Mouse (Mus musculus): ENCODE results near the gene Ino80d. TPM values are rescaled to one million over a fixed set of nuclear protein-coding genes. Genes with fewer than 3 reads are reported as not detected.

The Ino80d gene
- polyA plus RNA-seq, 1 experiment, result 14.7 TPM

DNA sequence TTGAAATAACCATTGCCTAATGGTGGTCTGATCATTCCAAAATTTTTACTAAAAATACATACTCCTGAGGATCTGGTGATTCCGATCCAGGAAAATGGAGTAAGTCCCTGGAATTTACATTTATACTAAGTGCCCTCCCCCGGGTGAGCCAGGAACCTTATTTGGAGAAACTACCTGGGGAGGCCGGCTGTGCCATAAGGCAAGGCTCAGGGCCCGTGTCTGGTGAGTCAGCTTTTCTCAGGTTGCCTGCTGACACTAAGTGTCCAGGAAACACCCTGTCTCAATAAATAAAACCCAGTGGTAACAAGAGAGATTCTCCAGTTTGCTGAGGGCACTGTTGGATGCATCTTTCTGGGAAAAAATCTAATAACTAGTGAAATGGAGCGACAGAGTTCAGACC, 205.3 kb downstream of the Ino80d start:
- H3K4me3 ChIP-seq (replicated peaks; ENCODE audit: extremely low read depth, low read depth, low read length), result no peak overlapping the region
- 81% methylated on average over 5 of the region's 5 CpGs for whole genome bisulfite sequencing
- no peak for DNase-seq
- no peaks in the 10 kb centered on the region for H3K4me1 ChIP-seq (ENCODE audit: control insufficient read depth, insufficient read depth, low read length)
- no peak for TF ChIP-seq CTCF (IDR thresholded peaks at IDR 0.05; ENCODE audit: insufficient read depth, low read length)
- TF ChIP-seq POLR2A (IDR thresholded peaks at IDR 0.05; ENCODE audit: borderline replicate concordance, extremely low read depth, low read depth, low read length), result no peak

DNA sequence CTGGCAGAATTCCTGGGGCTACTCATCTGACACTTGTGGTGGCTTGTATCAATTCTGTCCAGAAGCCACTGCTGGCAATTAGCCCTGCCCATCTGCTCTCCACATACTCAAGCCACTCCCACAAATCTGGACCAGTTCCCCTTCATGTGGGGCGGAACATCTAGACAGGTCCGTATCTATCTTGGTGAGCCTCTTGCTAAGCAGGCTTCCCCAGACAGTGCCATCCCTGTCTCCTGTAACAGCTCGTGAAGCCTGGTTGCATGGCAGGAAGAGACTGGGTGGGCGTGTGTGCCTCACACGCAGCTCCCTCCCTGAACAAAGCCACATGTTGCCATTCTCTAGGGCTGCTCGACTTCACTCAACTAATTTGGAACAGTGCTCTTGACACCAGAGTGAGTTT, 206.0 kb downstream of the Ino80d start:
- 62% methylated on average over 6 of the region's 6 CpGs for WGBS
- Histone ChIP-seq H3K4me3 (replicated peaks; ENCODE audit: extremely low read depth, low read depth, low read length) (no peak overlapping the region), H3K4me1 (ENCODE audit: control insufficient read depth, insufficient read depth, low read length) (no peaks in the 10 kb centered on the region)
- no peak for DNase-seq
- TF ChIP-seq POLR2A (IDR thresholded peaks at IDR 0.05; ENCODE audit: borderline replicate concordance, extremely low read depth, low read depth, low read length) (no peak), CTCF (IDR thresholded peaks at IDR 0.05; ENCODE audit: insufficient read depth, low read length) (no peak)

Other genes with a start within 250 kb of the Ino80d start
- gene Eef1b2, start 62.2 kb upstream of the Ino80d start, polyA plus RNA-seq (2012; rRNA removed), result 192 and 217 TPM in 2 replicates
- 17.8 and 29.6 TPM in 2 replicates for gene Ndufs1, start 62.2 kb upstream of the Ino80d start, polyA plus RNA-seq (2012; rRNA removed)
- gene Gpr1, start 99.9 kb upstream of the Ino80d start, polyA plus RNA-seq (2012; rRNA removed), result 0.06 TPM in 2 replicates
- gene Zdbf2, start 158.6 kb upstream of the Ino80d start, polyA plus RNA-seq (2012; rRNA removed), result 0.19 and 0.33 TPM in 2 replicates

All from lung, adult 2 months (tissue).